Mouse (Mus musculus): Measurements from ENCODE around the gene Slc6a21.
A peak's percentile ranks its signal among the peaks of the same experiment; 100 is the strongest.

The Slc6a21 gene

GRCm38 (mm10) chr7:45322245-45322644 is 44.9 kb downstream of the Slc6a21 start:
- DNase-seq = no peak

- no peak for DNase-seq
These were observed 45.8 kb downstream of the Slc6a21 start for GRCm38 (mm10) chr7:45323069-45323468.

DNA sequence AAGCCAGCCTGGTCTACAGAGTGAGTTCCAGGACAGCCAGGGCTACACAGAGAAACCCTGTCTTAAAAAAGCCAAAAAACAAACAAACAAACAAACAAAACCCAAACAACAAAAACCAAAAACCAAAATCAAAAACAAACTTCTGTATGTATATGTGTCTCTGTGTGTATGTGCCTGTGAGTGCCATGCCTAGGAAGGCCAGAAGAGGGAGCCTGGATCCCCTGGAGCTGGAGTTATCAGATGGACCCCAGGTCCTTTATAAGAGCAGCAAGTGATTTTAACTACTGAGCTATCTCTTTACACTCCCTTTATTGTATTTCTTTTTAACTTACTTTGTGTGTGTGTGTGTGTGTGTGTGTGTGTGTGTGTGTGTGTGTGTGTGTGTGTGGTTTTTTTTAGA is 48.5 kb downstream of the Slc6a21 start:
- DNase-seq = no peak

GRCm38 (mm10) chr7:45328841-45329475 is 51.6 kb downstream of the Slc6a21 start:
- DNase-seq = no peak

DNA sequence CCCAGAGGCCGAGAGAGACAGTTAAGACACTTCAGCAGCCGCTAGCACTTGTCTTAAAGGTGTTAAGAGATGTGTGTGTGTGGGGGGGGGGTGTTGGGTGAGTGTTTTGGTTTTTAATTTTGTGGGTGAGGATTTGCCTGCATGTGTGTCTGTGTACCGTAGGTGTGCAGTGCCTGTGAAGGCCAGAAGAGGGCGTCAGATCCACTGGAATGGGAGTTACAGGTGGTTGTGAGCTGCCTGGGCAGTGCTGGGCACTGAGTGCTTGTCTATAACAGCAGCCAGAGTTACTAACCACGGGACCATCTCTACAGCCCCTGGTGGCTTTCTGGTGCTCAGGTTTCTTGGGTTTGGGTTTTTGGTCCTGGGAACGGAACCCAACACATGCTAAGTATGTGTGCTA is 54.2 kb downstream of the Slc6a21 start:
- no peak for DNase-seq

- DNase-seq = peak; percentile 97
These were observed 55.5 kb downstream of the Slc6a21 start for GRCm38 (mm10) chr7:45332685-45333425.

- peak; percentile 99 for DNase-seq
These were observed 56.2 kb downstream of the Slc6a21 start, which contains the start of gene Trpm4 for GRCm38 (mm10) chr7:45333431-45333982. Gene Trpm4 (minus strand): TSS chr7:45333780.

DNA sequence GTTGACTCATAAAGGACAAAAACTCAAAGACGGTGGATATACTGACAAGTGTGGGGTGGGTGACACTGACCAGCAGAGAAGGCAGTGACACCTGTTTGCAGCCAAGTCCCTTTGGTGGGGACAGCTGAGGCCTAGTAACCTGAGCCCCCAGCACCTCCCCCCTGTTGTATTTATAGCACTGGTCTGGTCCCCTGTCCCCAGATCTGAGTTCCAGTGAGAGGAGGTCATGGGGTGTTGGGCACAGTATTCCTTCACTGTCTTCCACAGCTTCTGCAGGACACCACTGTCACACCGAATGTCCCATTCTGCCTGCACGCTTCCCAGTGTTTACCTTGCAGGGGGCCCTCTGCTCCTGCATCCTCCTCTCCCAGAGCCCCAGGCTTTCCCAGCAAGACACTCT is 57.3 kb downstream of the Slc6a21 start:
- DNase-seq = peak; percentile 98

GRCm38 (mm10) chr7:45335056-45335455 is 57.7 kb downstream of the Slc6a21 start, which contains the start of gene Hrc:
Gene Hrc (plus strand): TSS chr7:45335290.
- peak; percentile 98 for DNase-seq

- no peak for DNase-seq
These were observed 59.0 kb downstream of the Slc6a21 start for GRCm38 (mm10) chr7:45336319-45336718.

GRCm38 (mm10) chr7:45337469-45337868 is 60.2 kb downstream of the Slc6a21 start:
- DNase-seq = peak; percentile 92

- peak; percentile 94 for DNase-seq
These were observed 61.0 kb downstream of the Slc6a21 start for GRCm38 (mm10) chr7:45338161-45338911.
